Mouse (Mus musculus) kidney, postnatal 0 days (tissue): ENCODE measurements around the gene Secisbp2l. TPM values are rescaled to one million over a fixed set of nuclear protein-coding genes. Genes with fewer than 3 reads are reported as not detected.

Source experiments
- ATAC-seq: fragments of 200-750 bp; cut with Nextera tagmentation; replicated peaks from 2 replicates; pipeline ENCODE4 v1.8.0; 2017; ENCODE audit warnings: low read depth, moderate number of reproducible peaks, moderate TSS enrichment, moderate library complexity; ENCODE audit not compliant: low FRiP score
- DNase-seq: peaks from one replicate; pipeline ENCODE4 v3.0.0-alpha.2; 2016; ENCODE audit warnings: low spot score
- H3K27ac ChIP-seq: fragments of 300-500 bp; sonication (generic); 2 replicates; pipeline ENCODE4 v1.5.1; 2014; ENCODE audit warnings: mild to moderate bottlenecking
- H3K27me3 ChIP-seq: fragments of 300-500 bp; sonication (generic); 2 replicates; pipeline ENCODE4 v1.6.1; 2014; ENCODE audit warnings: low read length, mixed read lengths; ENCODE audit not compliant: insufficient read depth
- H3K36me3 ChIP-seq: fragments of 300-500 bp; sonication (generic); 2 replicates; pipeline ENCODE4 v1.6.1; 2014; ENCODE audit warnings: low read length, mixed read lengths; ENCODE audit not compliant: insufficient read depth
- H3K4me1 ChIP-seq: fragments of 300-500 bp; sonication (generic); replicated peaks from 2 replicates; pipeline ENCODE4 v1.6.1; 2014; ENCODE audit warnings: antibody characterized with exemption, low read length, mixed read lengths; ENCODE audit not compliant: insufficient read depth
- H3K4me2 ChIP-seq: fragments of 300-500 bp; sonication (generic); 2 replicates; pipeline ENCODE4 v1.6.1; 2014; ENCODE audit warnings: mild to moderate bottlenecking, low read length, moderate library complexity, mixed read lengths
- H3K4me3 ChIP-seq: fragments of 300-500 bp; sonication (generic); replicated peaks from 2 replicates; pipeline ENCODE4 v1.5.1; 2014; ENCODE audit warnings: low read depth, low read length
- H3K9ac ChIP-seq: fragments of 300-500 bp; sonication (generic); 2 replicates; pipeline ENCODE4 v1.6.1; 2014; ENCODE audit warnings: low read depth, low read length
- H3K9me3 ChIP-seq: fragments of 300-500 bp; sonication (generic); replicated peaks from 2 replicates; pipeline ENCODE4 v1.6.1; 2016; ENCODE audit warnings: low read length, inconsistent platforms, mixed read lengths
- CTCF ChIP-seq: IDR thresholded peaks from 2 replicates; pipeline ENCODE4 v1.5.1; 2016; ENCODE audit warnings: antibody characterized with exemption, low read depth, mild to moderate bottlenecking, moderate library complexity
- WGBS: fragments of 180-500 bp; shearing (Covaris S2); extraction: QIAGEN DNeasy Blood & Tissue Kit; methylation state at CpG from one replicate; pipeline ENCODE4 v1.1.7; 2014; 5-methylcytosine and 5-hydroxymethylcytosine counted together
- polyA plus RNA-seq: library from polyadenylated mRNA; unstranded; fragments of >200 nt; fragmentation: Nextera tagmentation; extraction: Ambion mirVana; gene quantifications from 2 replicates; pipeline ENCODE4 v1.2.1, GENCODE M21; 2015

The Secisbp2l gene
- polyA plus RNA-seq, 1 experiment from 2014 or later = 17.1 TPM

DNA sequence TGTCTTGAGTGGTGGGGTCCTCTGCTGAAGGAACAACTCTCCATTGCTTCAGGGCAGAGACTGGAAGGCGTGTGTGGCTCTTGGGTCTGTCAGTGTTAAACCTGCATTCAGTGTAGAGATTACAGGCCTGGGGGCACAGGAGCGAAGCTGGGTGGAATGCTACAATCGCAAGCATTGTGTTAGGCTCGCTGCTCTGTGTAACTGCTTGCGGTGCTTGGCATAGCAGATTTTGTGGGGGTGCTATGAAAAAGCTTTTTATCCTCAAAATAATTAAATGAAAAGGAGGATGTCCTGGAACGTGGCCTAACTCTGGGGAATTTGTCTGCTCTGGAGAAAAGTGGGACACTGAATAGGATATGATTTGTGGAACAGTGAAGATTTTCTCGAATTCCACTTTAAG, 26.9 kb upstream of the Secisbp2l start:
- Histone ChIP-seq H3K4me2 (no peak overlapping the region), H3K36me3 (no peaks in the 10 kb centered on the region), H3K4me1 (no peaks in the 10 kb centered on the region), H3K4me3 (no peak overlapping the region), H3K9me3 (no peaks in the 10 kb centered on the region), H3K27me3 (no peaks in the 10 kb centered on the region), H3K27ac (no peak overlapping the region), H3K9ac (no peak overlapping the region)
- WGBS = 82% methylated on average over 7 of the region's 7 CpGs
- TF ChIP-seq CTCF = no peak
- DNase-seq (no peak), ATAC-seq (no peak)

DNA sequence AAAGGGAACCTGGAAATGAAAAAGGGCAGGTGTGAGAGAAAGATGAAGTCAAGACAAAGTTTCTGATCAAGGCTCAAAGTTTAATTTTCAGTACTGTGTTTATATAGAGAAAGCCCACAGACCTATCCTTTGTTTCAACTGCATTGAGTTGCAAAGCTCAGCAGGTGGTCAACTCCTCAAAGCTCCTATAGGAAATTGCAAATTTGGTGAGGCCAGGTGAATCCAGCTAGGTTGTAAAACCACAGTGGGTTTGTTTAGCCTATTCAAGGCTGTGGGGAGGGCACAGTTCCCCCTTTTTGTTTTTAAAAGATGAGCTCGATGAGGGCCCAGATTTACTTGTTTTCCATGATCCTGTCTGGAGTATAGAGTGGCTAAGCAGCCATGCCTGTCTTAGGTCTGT, 23.2 kb upstream of the Secisbp2l start:
- no peak for TF ChIP-seq CTCF

DNA sequence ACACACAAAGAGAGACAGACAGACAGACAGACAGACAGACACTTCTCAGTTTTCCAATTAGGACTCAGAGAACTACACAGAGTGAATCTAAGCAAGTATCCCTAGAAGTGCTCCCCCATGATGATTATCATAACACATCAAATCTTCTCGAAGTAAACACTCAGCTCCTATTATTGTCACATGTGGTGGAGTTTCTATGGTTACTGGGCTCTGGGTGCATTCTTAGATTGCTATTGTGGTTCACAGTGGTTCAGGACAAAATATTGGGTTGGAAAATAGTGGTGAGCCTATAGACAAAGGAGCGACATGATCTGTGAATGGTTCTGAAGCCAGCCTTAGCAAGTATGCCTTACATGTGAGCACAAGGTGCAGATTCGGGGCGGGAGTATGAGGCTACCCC, 19.3 kb upstream of the Secisbp2l start:
- Histone ChIP-seq H3K4me1 (no peaks in the 10 kb centered on the region), H3K4me2 (no peak overlapping the region), H3K27me3 (no peaks in the 10 kb centered on the region), H3K9ac (no peak overlapping the region), H3K27ac (no peak overlapping the region), H3K36me3 (no peaks in the 10 kb centered on the region), H3K4me3 (no peak overlapping the region), H3K9me3 (no peaks in the 10 kb centered on the region)
- DNase-seq (no peak), ATAC-seq (no peak)
- no peak for TF ChIP-seq CTCF
- whole genome bisulfite sequencing = 83% methylated on average over 4 of the region's 4 CpGs

More for the DNA sequence above, 23.2 kb upstream of the Secisbp2l start:
- Histone ChIP-seq H3K27ac (no peak overlapping the region), H3K27me3 (no peaks in the 10 kb centered on the region), H3K4me2 (no peak overlapping the region), H3K4me3 (no peak overlapping the region), H3K9me3 (no peaks in the 10 kb centered on the region), H3K9ac (no peak overlapping the region), H3K36me3 (no peaks in the 10 kb centered on the region), H3K4me1 (no peaks in the 10 kb centered on the region)
- 48% methylated on average over 1 of the region's 1 CpGs for WGBS
- DNase-seq = no peak
- no peak for ATAC-seq

DNA sequence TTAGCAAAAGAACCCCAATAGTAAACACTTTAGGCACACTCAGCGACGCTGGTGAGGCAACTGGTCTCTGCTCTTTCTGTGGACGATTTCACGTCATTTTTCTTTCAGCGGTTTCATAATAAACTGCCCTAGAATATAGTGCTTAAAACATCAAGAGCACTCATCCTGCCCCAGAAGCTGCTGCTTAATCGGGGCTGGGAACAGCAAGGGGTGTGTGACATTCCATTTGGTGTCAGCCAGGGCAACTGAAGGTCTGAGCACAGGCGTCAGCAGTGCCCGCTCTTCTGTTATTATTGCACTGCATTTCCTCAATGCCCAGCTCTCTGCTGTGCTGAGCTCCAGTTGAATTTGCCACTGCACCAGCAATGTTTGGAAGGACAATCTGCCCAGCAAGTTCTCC, 18.4 kb upstream of the Secisbp2l start:
- Histone ChIP-seq H3K9me3 (no peaks in the 10 kb centered on the region), H3K36me3 (no peaks in the 10 kb centered on the region), H3K4me3 (no peak overlapping the region), H3K4me2 (no peak overlapping the region), H3K4me1 (no peaks in the 10 kb centered on the region), H3K9ac (no peak overlapping the region), H3K27ac (no peak overlapping the region), H3K27me3 (no peaks in the 10 kb centered on the region)
- 33% methylated on average over 8 of the region's 8 CpGs for WGBS
- ATAC-seq (no peak), DNase-seq (no peak)
- TF ChIP-seq CTCF = no peak

DNA sequence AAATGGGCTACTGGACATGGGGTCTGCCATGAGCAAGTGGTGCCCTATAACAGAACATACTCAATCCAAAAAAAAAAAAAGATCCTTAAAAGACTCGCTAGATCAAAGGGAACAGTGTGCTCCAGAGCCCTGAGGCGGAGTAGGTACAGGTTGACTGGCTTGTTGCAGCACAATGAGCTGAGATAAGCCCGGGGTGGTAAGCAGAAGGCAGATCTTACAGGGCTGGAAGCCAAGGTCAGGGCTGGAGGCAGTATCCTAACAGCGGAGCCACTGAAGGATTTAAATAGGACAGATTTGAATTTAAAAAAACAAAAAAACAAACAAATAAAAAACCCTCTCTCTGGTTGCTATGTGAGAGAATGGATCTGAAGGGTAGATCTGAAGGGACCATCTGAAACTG, 17.8 kb upstream of the Secisbp2l start:
- 65% methylated on average over 4 of the region's 4 CpGs for WGBS
- Histone ChIP-seq H3K27ac (no peak overlapping the region), H3K36me3 (no peaks in the 10 kb centered on the region), H3K9me3 (no peaks in the 10 kb centered on the region), H3K4me2 (no peak overlapping the region), H3K9ac (no peak overlapping the region), H3K4me3 (no peak overlapping the region), H3K27me3 (no peaks in the 10 kb centered on the region), H3K4me1 (no peaks in the 10 kb centered on the region)
- DNase-seq = no peak
- no peak for ATAC-seq
- TF ChIP-seq CTCF = no peak

DNA sequence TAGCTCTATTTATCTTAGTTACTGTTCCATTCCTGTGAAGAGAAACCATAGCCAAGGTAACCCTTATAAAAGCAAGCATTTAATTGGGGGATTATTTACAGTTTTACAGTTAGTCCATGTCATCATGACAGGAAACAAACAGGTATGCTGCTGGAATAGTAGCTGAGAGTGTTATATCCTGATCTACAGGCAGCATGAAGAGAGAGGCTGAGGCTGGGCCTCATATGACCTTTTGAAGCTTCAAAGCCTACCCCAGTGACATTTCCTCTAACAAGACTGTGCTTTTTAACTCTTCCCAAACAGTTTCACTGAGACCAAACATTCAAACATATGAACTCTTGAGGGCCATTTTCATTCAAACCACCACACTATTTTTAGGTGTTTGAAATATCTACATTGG, 15.2 kb upstream of the Secisbp2l start:
- no peaks in the 10 kb centered on the region for H3K4me1 ChIP-seq
- H3K9ac ChIP-seq = no peak overlapping the region
- DNase-seq = no peak
- no peak overlapping the region for H3K4me3 ChIP-seq
- ATAC-seq = no peak
- no peaks in the 10 kb centered on the region for H3K36me3 ChIP-seq
- H3K27ac ChIP-seq = no peak overlapping the region
- H3K27me3 ChIP-seq = no peaks in the 10 kb centered on the region
- H3K9me3 ChIP-seq = no peaks in the 10 kb centered on the region
- TF ChIP-seq CTCF = no peak
- H3K4me2 ChIP-seq = no peak overlapping the region

DNA sequence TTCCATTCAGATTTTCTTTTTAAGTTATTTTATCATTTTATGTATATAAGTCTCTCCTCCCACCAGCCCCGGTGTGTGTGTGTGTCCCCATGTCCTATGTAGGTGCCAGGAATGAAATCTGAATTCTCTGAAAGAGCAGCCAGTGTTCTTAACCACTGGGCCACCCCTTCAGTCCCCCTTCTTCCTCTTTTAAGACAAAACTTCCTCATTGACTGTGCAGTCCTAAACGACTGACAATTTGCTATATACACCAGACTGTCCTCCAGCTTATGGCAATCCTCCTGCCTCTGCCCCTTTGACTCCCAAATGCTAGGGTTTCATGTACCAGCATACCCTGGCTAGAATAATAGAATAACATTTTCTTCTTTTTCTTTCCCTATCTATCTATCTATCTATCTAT, 12.4 kb upstream of the Secisbp2l start:
- no peak overlapping the region for H3K27ac ChIP-seq
- WGBS = 78% methylated on average over 2 of the region's 2 CpGs
- H3K4me3 ChIP-seq = no peak overlapping the region
- no peak for TF ChIP-seq CTCF
- no peaks in the 10 kb centered on the region for H3K9me3 ChIP-seq
- H3K27me3 ChIP-seq = no peaks in the 10 kb centered on the region
- H3K9ac ChIP-seq = no peak overlapping the region
- H3K4me2 ChIP-seq = no peak overlapping the region
- H3K36me3 ChIP-seq = no peaks in the 10 kb centered on the region
- DNase-seq = no peak
- no peak for ATAC-seq
- H3K4me1 ChIP-seq = no peaks in the 10 kb centered on the region
